Mouse (Mus musculus) liver, postnatal 0 days (tissue): ENCODE data around the gene Bud13.

Experiments used
- CTCF ChIP-seq: sonication (generic); IDR thresholded peaks from 2 replicates; pipeline ENCODE4 v1.5.1; 2016; ENCODE audit warnings: antibody characterized with exemption, low read depth
- EP300 ChIP-seq: IDR thresholded peaks from 2 replicates; pipeline ENCODE4 v1.6.1; 2016; ENCODE audit warnings: antibody characterized with exemption, low read depth, mild to moderate bottlenecking

GRCm38 (mm10) chr9:46329250-46329648 lies 46.4 kb downstream of the Bud13 start:
- TF ChIP-seq CTCF (no peak), EP300 (no peak)
